Mouse (Mus musculus): Measurements from ENCODE around the gene Nek6.

Nek6 gene

GRCm38 (mm10) chr2:38536331-38536731 lies 24.9 kb downstream of the Nek6 start:
- DNase-seq (ENCODE audit: low read depth, low spot score), result peak; percentile 35

- DNase-seq (ENCODE audit: low read depth, low spot score), result no peak
Observed at GRCm38 (mm10) chr2:38539677-38540076, 28.2 kb downstream of the Nek6 start.

GRCm38 (mm10) chr2:38540666-38541065 lies 29.2 kb downstream of the Nek6 start:
- no peak for DNase-seq (ENCODE audit: low read depth, low spot score)

- DNase-seq (ENCODE audit: low read depth, low spot score), result no peak
Observed at GRCm38 (mm10) chr2:38541101-38541500, 29.7 kb downstream of the Nek6 start.

GRCm38 (mm10) chr2:38541570-38541969 lies 30.1 kb downstream of the Nek6 start:
- DNase-seq (ENCODE audit: low read depth, low spot score), result no peak

- DNase-seq (ENCODE audit: low read depth, low spot score), result peak; percentile 78
Observed at GRCm38 (mm10) chr2:38542366-38542765, 30.9 kb downstream of the Nek6 start.

- DNase-seq (ENCODE audit: low read depth, low spot score), result no peak
Observed at GRCm38 (mm10) chr2:38543158-38543557, 31.7 kb downstream of the Nek6 start.

GRCm38 (mm10) chr2:38544341-38544740 lies 32.9 kb downstream of the Nek6 start:
- peak; percentile 56 for DNase-seq (ENCODE audit: low read depth, low spot score)

GRCm38 (mm10) chr2:38544982-38545381 lies 33.5 kb downstream of the Nek6 start:
- no peak for DNase-seq (ENCODE audit: low read depth, low spot score)

GRCm38 (mm10) chr2:38545706-38546105 lies 34.3 kb downstream of the Nek6 start:
- no peak for DNase-seq (ENCODE audit: low read depth, low spot score)

- DNase-seq (ENCODE audit: low read depth, low spot score), result peak; percentile 94
Observed at GRCm38 (mm10) chr2:38546222-38546621, 34.8 kb downstream of the Nek6 start.

GRCm38 (mm10) chr2:38546748-38547147 lies 35.3 kb downstream of the Nek6 start:
- DNase-seq (ENCODE audit: low read depth, low spot score), result no peak

- DNase-seq (ENCODE audit: low read depth, low spot score), result peak; percentile 50
Observed at GRCm38 (mm10) chr2:38547793-38548517, 36.5 kb downstream of the Nek6 start.

GRCm38 (mm10) chr2:38552004-38552443 lies 40.6 kb downstream of the Nek6 start:
- no peak for DNase-seq (ENCODE audit: low read depth, low spot score)

- no peak for DNase-seq (ENCODE audit: low read depth, low spot score)
Observed at GRCm38 (mm10) chr2:38554226-38554995, 43.0 kb downstream of the Nek6 start.

- DNase-seq (ENCODE audit: low read depth, low spot score), result peak; percentile 59
Observed at GRCm38 (mm10) chr2:38555659-38556058, 44.2 kb downstream of the Nek6 start.

GRCm38 (mm10) chr2:38556721-38557120 lies 45.3 kb downstream of the Nek6 start:
- peak; percentile 41 for DNase-seq (ENCODE audit: low read depth, low spot score)

GRCm38 (mm10) chr2:38560296-38561227 lies 49.1 kb downstream of the Nek6 start:
- DNase-seq (ENCODE audit: low read depth, low spot score), result peak; percentile 85

GRCm38 (mm10) chr2:38562596-38562995 lies 51.2 kb downstream of the Nek6 start:
- no peak for DNase-seq (ENCODE audit: low read depth, low spot score)

- no peak for DNase-seq (ENCODE audit: low read depth, low spot score)
Observed at GRCm38 (mm10) chr2:38571971-38572601, 60.6 kb downstream of the Nek6 start.

GRCm38 (mm10) chr2:38574697-38575096 lies 63.3 kb downstream of the Nek6 start:
- DNase-seq (ENCODE audit: low read depth, low spot score), result no peak

All from ZHBTc4 (cell line).